Mouse (Mus musculus): ENCODE measurements around the gene Stt3b.

Stt3b gene

DNA sequence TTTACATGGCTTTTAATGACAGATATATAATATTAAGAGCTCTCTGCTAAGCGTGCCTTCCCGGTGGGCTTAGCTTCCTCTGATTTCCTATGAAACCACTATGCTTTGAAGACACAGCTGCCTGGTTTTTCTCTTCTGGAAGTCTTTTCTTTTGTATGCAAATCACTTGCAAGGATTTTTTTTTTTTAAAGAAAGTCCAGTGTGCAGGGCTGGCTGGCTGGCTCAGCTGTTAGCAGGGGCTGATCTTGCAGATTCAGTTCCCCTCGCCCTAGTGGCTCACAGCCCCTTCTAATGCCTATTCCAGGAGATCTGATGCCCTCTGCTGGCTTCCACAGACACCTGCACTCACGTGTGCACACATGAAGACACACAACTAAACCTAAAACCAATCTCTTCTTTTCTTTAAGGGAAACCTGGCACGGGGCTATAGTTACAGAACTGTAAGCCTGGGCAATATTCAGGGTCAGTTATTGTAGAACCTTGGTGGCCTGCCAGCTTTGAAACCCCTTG is 96.4 kb downstream of the Stt3b start:
- DNase-seq = no peak

DNA sequence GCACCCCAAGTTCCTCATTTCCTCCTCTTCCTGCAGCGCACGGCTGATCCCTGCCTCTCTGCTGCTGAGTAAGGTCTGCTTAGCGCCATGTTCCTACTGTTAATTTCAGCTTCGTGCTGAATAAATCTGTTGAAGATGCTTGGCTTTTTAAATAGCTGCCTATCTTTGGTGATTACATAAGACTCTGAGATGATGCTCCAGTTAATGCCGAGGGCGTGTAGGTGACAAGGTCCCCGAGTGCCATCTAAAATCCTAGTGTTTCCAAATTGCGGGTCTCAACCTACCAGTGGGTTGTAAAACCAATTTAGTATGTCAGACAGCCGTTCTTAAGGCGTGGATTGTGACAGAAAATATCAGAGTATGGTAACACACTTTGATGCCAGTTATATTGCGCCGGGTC is 99.7 kb downstream of the Stt3b start:
- no peak for DNase-seq

DNA sequence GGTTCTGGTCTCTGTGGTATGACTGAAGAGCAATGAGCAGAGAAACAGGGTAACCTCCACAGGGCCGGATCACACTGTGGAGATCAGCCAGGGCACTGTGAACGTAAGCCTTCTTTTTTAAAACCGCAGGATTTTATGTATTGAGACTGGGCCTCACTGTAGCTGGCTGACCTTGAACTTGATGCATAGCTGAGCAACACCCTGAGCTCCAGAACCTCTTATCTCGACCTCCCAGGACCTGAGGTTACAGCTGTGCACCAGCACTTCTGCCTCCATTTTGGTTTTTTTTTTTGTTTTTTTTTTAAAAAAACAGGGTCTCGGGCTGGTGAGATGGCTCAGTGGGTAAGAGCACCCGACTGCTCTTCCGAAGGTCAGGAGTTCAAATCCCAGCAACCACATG is 100.5 kb downstream of the Stt3b start:
- no peak for DNase-seq

DNA sequence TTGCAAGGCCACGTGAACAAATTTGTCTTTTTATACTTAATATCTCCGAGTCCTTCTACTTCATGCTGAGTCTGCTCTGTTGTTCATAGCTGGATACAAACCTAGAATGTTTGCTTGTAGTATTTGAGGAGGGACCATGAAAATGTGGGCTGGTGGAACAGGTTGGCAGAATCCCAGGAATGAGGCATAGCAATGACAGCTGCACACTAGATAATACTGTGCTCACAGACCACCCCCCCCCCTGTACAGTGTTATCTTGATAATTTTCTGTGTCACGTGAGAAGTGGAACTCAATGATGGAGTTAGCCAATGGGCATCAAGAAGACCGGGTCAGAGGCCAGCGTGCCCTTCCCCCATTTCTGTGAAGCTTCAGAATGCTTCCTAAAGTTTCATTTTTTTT is 104.0 kb downstream of the Stt3b start:
- DNase-seq = no peak

DNA sequence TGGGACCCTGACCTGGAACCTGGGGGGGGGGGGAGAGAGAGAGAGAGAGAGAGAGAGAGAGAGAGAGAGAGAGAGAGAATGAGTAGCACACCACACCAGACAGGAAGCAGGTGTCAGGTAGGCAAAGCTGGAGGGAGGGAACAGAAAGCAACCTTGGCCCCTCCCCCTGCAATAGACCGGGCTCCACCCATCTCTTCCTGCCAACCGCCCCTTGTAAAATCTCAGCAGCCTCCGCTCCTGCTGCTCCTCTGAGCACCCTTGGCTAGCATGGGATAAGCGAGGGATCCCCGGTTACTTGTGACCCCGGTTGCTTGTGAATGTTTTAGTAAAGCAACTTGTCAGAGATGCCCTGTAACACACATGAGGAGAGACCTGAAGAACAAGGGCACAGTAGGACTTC is 104.7 kb downstream of the Stt3b start:
- no peak for DNase-seq

DNA sequence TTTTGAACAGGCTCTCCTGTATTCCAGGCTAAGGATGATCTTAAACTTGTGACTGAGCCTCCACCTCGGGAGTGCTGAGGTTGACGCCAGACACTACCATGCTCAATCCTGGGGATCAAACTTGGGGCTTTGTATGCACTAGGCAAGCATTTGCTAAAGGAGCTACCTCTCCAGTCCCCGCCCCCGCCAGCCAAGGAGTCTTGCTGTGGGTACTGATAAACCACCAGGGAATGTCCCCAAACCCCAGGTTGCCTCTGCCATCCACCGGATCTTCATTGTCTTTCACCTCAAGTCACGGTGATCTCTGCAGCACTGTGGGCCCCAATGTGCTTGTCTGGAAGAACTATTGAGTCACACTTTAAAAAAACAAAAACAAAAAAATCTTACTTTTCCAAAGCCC is 107.1 kb downstream of the Stt3b start:
- DNase-seq = no peak

DNA sequence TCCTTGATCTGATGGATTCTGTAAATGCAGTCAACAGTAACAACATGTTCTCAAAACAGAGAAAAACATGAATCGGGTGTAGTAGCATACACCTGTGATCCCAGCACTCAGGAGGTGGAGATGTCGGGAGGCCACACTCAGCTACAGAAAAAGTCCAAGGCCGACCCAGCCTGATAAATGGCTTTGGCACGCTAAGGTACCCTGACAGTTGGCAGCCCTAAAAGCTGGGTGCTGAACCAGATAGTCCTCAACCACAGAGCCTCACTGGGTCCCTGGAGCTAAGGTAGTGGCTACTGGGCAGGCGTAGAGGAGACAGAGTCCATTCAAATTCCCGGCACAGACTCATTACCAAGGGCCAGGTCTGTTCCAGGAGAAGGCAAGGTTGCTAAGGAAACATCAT is 109.0 kb downstream of the Stt3b start:
- DNase-seq = no peak

DNA sequence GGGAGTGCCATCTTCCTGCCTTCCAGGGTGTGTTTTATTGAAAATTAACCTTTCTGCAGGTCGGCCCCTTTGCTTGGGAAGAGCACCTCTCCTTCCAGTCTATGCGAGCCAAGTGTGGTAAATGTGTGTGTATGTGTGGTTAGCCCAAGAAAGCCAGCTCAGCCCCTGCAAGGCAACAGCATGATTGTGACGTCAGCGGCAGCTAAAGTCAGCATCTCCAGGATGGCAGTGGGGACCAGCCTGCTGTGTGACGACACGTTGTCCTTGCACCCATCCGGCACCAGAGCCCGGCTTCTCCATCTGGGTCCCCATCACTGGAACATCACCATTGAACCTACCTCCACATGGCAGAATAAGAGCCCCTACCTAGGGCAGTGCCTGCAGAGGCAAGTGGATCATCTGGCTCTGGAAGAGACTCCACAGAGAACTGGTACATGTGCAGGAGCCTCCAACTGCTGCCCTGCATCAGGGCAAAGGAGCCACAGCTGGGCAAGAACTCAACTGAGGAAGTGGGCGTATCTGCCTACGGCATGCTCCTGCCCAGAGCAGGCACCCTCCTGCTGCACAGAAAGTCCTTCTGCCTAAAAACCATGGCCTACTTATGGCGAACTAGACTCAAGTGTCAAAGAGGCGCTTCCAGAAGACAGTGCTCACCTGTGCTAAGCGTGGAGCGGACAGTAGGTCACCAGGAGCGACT is 109.9 kb downstream of the Stt3b start:
- no peak for DNase-seq

DNA sequence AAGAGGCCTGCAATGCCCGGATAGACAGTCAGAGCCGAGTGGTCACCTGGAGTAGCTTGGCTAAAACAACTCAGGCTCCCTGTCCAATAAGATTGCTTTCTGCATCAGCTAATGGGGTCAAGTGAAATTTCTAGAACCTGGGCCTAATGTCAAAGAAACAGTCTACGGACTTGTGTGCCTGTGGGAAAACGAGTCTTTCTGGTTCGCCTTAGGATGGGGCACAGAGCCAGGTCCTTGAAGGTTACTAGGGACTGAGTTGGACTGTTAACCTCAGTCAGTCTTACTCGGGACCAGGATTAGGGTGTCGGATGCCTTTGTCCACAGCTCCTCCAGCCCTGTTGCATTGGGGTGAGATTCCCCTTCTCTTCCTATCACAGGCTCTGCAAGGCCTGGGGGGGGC is 113.1 kb downstream of the Stt3b start:
- DNase-seq = no peak

DNA sequence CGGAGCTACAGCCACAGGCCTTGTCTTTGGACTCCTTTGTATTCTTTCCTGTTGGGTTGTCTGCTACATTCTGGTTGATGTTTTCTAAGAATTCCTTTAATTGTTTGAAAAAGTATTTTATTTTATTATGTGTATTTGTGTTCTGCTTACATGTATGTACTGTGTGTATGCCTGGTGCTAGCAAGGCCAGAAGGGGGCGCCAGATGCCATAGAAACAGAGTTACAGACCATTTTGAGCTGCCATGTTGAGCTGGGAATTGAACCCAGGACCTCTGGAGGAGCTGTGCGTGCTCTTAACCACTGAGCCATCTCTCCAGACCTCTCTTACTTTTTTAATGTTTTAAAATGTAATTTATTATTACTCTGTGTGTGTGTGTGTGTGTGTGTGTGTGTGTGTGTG is 117.3 kb downstream of the Stt3b start:
- no peak for DNase-seq
